Mouse (Mus musculus): ENCODE results near the gene Armc6.
"Not testable (repeated sequence)": the region's sequence is repeated elsewhere in the genome, so short reads cannot be mapped to it uniquely, and the experiment has no call there.

The Armc6 gene

DNA sequence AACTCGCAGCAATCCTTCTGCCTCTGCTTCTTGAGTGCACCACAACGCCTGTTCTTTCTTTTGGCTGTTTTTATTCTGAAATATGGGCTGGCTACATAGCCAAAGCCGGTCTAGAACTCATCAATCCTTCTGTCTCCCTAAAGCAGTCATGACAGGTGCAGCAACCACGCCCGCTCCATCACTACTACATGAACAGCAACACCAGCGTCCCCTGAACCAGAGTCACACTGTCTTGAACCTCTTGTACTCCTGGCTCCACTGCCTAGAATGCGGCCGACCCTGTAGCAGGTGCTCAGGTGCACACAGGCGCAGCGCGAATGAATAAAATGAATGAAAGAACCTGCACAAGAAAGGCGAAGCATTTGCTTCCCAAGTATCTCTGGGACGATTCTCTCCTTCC lies 660 bp downstream of the Armc6 start:
- CTCF ChIA-PET = no interaction called here

DNA sequence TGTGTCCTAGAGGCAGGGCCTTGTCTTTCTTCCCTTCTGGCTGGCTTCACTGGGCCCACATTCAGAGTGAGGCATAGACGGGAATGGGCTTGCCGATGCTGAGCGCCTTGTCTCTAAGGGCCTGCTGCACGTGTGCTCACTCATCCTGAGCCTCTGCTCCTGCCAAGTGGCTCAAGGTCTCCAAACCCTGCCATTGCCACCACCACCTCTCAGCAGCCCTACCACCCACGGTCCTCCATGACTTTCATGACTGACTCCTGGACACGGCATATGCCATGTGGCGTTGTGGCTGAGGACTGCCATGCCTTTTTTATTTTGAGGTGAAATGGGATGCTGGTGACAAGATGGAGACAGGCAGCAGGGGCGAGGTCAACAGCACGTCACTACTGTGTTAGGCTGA lies 3.4 kb downstream of the Armc6 start:
- CTCF ChIA-PET = no interaction called here

DNA sequence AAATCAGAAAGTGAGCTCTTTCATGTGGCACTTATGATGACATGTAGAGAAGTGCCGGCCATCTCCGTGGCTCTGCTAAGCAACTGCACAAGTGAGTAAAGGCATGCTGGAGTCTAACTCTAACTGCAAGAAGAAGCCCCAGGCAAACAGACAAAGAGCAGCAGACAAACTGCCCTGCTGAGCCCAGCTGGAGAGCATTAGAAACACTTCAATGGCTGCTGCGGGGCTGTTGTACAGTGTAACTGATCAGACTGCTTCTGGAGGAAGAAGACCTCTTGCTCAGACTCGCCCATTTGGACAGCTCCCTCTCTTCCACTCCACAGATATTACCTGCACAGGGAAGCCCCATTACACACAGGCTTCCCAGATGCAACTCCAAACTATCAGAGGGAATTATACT lies 6.3 kb downstream of the Armc6 start:
- CTCF ChIA-PET = no interaction called here

DNA sequence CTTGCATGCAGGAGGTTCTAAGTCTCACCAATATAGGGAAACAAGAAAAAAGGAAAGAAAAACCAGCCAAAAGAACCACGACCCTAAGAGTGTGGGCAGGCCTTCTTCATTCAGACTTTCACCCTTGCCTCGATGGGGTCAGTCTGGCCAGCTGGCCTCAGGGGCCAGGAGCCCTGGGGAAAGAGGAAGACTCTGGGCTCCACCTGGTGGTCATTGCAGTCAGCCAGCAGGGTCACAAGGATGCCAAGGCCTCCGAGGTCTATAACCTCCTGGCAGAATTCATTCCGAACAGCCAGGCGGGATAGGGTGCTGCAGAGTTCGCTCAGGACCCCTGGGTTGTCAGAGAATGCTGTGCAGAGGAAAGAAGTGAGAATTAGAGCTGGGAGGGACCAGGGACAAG lies 10.9 kb downstream of the Armc6 start:
- CTCF ChIA-PET = no interaction called here

DNA sequence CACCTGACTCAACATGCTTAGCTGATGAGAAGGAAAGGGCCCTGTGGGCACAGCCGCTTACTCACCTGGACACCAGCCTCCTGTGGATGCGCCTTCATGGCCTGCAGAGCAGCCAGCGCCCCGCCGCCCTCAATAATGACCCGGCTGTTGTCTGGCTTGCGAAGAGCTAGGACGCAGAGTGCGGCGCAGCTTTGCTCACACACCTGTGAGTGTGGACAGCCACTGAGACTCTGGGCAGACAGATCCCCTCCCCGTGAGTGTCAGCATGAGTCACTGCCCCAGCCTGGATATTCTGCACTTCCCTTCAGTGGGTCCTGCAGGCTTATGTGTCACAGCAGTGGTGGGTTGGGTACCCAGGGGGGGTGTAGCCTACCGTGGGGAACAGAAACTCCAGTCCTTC lies 12.2 kb downstream of the Armc6 start:
- CTCF ChIA-PET = no interaction called here

DNA sequence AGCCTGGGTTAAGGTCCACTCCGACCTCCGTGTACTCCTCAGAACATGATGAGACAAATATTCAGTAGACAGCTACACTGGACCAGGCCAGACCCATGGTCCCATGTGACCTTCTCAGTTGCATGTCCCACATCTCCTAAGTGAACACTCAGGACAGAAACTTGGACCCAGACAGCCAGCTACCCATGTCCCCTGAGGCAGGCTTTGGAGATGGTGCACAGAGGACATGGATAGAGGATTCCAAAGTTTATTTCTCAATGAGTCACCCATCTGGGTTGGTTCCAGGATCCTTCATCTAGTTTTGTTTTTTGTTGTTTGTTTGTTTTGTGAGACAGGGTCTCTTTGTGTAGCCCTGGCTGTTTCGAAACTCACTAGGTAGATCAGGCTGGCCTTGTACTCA lies 13.4 kb downstream of the Armc6 start:
- CTCF ChIA-PET = no interaction called here

DNA sequence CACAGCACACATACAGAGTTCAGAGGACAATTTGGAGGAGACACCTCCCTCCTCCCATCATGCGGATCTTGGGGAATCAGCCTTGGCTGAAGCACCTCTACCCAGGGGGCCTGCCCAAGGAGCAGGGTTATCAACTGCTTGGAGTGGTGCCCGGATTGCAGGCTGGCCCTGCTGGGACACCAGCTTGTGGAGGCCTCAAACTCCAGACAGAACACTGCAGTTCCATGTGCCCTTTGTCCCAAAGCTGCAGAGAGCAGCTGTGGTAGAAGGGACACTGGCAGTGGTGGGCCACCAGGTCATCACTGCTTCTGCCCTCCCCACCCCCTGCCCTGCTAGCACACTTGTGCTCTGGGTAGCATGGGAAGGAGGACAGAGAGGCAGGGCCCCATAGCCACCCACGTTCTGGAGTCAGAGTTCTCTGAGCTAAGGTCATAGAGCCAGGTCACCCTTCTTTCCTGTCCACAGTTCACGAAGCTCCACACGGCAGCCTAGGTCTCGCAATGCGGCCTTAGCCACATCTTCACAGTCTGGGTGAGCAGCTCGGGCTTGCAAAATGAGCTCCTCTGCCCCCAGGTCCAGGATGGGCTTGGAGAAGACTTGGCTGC lies 13.9 kb downstream of the Armc6 start:
- CTCF ChIA-PET = interaction anchor here (0.5 kb wide), 1 partner anchor 552 kb away, joined by 3 read pairs; no protein-coding TSS in a partner anchor

DNA sequence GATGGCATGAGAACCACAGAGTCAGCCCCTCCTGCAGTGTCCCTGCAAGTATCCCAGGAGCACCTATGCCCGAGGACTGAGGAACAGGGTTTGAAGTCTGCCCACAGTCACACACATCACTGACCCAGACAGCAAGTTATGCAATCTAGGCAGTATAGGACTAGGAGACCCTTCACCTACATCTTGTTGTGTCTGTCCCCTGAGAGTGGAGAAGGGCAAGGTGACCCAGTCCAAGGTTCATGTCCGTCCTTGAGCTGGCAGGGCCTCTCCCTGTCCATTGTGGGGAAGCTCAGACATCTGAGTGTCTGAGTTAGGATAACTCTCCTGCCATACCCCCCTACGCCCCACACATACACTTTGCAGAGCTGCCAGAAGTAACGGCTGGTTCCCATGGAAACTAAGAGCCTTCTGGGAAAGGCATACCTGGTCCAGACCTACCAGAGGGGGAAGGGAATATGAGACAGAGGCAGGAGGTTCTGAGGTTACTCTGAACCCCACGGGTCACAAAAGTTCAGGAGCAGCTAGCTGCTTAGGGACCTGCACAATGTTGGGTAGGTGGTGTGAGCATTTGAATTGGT lies 15.1 kb downstream of the Armc6 start:
- CTCF ChIA-PET = no interaction called here

DNA sequence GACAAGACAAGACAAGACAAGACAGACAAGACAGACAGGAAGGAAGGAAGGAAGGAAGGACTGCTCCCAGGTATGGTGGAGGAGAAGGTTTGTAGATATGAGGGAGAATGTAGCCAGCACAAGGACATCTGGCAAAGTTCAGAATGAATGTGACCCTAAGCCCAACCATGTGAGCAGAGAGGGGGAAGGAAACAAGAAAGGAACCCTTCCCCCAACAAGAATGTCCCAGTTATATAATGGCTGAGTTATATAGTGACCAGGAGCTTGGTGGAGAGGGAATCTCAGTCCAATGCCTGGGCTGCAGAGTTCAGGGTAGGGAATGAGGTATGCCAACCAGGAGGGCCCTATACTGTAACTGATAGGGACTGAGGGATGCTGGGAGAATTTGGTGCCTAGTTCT lies 16.8 kb downstream of the Armc6 start:
- CTCF ChIA-PET = no interaction called here

DNA sequence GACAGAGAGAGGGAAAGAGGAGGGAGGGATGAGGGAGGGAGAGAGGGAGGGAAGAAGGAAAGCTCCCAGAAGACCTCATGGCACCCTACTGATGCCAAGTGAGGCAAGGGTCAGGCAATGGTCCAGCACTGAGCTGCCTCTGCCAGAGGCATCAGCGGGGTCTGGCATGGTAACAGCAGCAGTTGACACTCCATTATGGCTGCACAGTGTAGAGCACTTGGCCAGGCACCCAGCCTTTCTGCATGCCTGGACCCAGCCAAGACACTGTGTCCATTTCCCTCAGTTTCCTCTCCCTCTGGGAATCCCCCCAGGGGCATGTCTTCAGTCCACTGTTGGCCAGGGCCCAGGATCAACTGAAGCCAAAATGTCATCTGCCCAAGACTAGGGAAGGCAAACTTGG lies 17.7 kb downstream of the Armc6 start:
- CTCF ChIA-PET = no interaction called here

DNA sequence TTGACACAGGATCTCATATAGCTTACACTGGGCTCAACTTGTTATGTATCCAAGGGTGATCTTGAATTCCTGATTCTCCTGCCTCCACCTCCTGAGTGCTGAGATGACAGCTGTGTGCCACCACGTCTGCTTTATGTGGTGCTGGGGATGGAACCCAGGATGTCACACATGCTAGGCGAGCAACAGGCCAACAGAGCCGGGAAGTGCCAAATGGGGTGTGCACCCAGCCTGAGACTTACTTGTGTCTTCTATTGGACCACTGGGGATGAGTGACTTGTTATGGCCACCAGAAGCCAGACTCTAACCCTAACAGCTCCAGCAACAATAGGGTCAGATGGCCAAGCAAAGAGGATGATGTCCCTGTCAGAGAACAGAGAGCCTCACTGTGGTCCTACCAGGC lies 18.1 kb downstream of the Armc6 start:
- CTCF ChIA-PET = not testable (repeated sequence)

DNA sequence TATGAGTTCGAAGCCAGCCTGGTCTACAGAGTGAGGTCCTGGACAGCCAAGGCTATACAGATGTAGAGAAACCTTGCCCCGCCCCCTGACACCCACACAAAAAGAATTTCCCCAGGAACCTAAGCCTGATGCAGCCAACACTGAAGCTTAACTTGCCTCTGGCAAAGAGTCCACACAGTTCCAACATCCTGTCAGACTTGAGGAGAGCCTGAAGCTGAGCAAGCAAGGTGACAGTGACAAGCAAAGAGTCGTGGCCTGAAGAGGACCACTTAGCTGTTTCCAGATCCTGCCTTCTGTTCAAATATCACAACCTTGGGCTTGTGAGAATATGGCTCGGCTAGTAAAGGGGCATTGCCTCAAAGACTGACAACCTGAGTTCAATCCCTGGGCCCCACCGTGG lies 19.2 kb downstream of the Armc6 start:
- CTCF ChIA-PET = no interaction called here

DNA sequence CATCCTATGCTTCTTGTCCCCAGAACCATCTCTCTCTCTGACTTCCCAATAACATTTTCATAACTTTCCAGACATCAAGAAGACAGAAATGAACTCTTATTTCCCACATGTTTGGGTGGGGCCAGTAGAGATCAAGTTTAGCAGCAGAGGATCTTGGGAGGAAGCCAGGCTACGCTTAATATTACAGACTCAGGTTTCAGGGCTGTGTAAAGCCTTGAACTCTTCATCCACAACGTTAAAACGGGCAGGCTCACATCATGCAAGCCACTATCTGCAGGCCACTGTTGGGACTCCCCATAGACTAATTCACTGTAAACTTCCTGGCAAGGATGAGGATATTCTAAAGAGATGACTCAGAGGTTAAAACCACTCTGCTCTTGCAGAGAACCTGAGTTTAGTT lies 19.9 kb downstream of the Armc6 start:
- CTCF ChIA-PET = no interaction called here

DNA sequence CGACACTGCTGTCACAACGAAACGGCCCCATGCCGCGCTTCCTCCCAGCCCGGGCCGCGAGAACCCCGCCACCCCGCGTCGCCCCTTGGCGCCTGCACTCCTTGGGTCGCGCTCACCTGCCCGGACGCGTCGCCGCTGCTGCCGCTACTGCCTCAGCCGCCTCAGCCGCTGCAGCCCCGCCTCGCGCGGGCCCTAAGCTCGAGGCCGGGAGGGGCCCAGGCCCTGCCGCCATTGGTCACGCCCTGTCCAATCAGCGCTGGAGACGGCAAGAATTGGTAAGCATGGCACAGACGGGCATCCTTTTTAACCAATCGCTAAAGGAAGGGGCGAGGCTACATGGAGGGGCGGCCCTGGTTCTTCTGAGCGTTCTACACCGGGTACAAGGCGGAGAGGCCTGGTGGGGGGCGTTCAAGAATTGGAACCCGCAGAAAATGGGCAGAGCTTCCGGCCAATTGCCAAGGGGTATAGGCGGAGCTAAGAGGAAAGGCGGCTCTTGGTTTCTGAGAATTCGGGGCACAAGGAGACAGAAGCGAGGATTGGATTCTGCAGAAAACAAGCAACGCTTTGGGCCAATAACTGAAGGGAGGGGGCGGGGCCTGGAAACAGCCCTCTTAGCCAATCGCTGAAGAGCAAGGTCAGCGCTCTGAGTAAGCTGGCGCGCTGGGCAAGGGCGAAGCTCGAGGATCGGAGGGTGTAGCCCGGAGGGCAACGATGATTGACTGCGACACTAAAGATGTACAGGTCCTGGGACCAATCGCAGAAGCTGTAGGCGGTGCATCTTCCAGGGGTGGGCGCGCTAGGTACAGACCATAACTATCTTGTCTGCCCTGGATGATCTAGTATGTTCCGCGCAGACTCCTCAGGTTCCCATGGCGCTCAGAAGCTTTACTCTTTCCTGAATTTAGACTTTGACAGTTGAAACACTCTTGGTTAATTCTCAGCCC lies 21.9 kb downstream of the Armc6 start, which contains the start of gene Slc25a42:
Gene Slc25a42, minus strand, starts transcription at position 194 of the 944 bp plus-strand sequence.
- CTCF ChIA-PET = no interaction called here

DNA sequence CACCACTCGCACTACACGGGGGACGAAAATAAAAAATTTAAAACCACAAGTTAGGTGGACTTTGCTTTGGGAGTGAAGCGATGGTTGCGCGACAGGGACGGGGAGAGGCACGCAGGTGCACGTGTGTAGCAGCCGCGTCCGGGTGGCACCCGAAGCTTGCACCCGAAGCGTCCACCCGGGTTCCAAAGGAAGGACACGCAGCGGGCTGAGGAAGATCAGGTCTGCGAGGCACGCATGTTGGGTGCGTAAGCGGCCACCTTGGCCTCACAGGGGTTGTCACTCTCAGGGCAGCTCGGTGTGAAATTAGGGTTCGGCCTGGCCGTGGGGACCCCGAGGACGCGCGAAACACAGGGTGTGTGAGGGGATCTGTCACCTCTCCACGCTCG lies 22.5 kb downstream of the Armc6 start:
- CTCF ChIA-PET = no interaction called here

DNA sequence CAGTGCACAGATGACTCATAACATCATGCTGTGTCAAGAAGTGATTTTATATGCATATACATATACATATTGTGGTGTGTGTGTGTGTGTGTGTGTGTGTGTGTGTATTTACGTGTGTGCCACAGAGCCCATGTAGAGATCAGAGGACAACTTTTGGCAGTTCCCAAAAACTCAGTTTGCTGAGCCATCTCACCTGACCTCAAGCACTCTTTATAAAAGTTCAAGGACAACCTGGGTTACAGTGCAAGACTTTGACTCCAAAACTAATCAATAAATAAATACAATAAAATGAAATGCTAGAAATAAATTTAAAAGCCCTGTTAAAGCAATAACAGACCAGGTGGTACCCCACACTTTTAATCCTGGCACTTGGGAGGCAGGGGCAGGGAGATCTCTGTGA lies 23.0 kb downstream of the Armc6 start:
- CTCF ChIA-PET = no interaction called here

DNA sequence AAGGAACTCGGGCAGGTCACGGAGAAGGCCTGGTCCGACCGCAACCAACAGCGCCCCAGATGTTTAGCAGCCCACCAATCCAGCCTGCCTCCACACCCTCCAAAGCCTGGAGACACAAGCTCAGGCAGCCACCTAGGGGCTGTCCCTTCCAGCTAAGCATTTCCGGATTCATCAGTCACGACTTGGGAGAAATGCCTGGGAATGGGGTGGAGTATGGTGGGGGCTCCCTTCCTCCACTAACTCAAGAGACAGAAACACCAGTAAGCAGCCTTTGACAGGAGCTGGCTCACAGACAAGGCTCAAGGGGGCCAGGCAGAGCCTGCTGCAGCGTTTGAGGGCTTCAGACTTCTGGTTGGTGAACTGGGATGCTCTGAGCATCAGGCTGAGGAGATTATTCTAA lies 23.7 kb downstream of the Armc6 start:
- CTCF ChIA-PET = no interaction called here

DNA sequence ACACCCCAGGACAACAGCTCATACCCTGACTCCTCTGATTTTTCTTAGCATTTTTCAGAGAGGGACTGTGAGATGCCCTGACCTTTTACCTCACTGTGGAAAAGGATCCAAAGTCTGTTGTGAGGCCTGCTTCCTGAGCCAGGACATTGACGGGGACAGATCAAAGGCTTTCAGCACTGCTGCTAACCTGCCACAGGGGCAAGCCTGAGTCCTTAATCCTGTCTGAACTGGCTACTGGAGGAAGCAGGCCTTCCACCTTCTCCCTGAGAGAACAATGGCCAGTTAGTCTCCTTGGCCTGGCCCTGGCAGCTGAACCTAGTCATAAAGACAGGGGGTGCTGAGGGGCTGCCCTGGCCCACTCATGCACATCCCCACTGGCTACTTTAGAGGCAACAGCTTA lies 26.1 kb downstream of the Armc6 start:
- CTCF ChIA-PET = interaction anchor here (0.6 kb wide), 1 partner anchor 19 kb away, joined by 5 read pairs; no protein-coding TSS in a partner anchor

DNA sequence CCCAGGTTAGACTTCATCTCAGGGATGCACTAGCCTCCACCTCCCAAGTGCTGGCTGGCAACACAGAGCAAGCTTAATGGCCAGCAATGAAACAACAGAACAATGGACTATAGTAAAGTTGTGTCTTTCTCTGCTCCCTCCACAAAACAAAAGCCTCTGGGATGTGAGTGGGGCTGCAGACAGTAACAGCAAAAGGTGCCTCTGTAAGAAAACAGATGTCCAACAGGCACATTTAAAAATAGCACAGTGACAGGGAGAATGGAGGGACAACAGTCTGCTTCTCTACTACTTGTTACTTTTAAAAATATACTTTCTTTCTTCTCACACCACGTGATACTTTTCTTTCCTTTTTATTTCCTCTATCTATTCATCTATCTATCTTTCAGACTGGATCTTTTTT lies 29.5 kb downstream of the Armc6 start:
- CTCF ChIA-PET = no interaction called here

DNA sequence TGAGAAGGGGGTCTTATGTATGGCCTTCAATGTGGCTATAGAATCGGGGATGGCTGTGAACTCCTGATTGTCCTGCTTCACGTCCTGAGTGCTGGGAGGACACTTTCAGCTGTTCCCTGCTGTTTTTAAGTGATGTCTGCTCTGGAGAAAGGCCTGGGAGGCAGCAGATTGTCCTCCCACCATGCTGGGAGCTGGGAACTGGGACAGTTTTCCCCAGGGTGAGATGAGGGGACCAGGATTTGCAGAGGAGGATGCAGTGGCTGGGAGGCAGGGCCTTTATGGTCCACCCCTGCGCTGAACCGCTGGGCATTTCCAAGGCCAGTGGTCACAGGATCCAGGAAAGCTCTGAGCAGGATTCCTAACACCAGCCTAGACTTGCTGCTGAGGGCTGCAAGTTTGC lies 31.2 kb downstream of the Armc6 start:
- CTCF ChIA-PET = interaction anchor here (0.6 kb wide), 1 partner anchor 63 kb away, joined by 3 read pairs; no protein-coding TSS in a partner anchor

DNA sequence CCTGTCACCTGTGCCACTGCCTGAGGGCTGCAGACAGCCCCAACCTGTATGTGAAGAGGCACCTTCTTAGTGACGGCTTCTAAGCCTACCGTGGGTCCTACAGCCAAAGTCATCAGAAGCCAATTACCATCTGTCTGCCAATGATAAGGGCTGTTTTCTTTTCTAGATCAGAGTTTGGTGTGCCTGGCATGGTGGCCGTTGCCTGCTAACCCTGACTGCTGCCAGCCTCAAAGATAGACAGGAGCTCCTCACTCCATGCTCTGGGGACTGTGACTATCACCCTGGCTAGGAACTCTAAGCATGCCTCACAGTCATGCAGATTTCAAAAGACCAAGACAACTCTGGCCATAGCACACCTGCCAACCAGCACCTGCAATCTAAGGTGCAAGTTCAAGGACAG lies 32.8 kb downstream of the Armc6 start:
- CTCF ChIA-PET = no interaction called here

DNA sequence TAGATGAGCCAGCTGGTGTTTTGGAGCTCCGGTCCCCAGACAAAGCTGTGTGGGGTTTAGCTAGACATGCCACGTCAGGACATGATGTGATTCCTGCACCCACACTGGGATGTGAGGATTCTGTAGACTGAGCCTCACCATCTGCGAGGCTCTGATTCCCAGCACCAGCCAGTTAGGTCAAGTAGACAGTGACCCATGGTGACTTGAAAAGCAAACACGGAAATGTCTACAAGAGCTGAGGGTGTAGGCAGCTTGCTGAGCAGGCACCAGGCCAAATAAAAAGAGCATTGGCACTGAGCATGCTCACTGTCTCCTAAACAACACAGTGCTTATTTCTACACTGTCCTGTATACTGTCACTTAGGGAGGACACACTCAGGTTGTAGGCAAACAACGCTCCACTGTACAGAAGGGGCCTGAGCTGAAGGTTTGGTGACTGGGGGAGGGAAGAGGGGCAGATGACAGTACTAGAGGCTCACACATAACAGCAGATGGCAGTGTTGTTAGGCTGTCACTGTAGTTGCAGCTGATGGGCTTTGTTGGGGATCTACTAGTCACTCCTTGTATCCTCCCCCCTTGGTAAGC lies 34.1 kb downstream of the Armc6 start:
- CTCF ChIA-PET = no interaction called here

DNA sequence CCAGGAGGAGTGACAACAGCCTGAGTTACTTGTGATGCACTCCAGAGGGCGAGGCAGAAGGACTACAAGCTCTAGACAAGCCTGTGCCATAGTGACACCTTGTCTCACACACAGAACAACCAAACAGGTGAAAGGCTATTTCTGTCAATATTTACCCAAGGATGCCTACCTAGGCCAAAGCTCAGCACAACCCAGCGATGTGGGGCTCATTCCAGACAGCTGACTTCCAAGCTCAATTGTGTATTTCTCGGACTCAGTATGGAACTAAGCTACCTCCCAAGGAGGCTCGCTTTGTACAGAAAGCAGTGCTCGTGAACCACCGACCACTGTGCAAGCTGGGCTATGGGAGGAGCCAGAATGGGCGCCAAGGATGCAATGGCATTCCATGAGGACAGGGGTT lies 36.7 kb downstream of the Armc6 start:
- CTCF ChIA-PET = no interaction called here
